Mouse (Mus musculus): ENCODE measurements at regions not wholly inside any gene's neighbourhood (a gene's known extent, or its start where the extent isn't known, plus 50 kb on each side); places are given as distances from the start of the nearest gene placed in this dataset.

GRCm38 (mm10) chr6:140950483-140950882 is 221.4 kb downstream of the Gm11077 start:
- TF ChIP-seq POLR2A (IDR thresholded peaks at IDR 0.05; ENCODE audit: borderline replicate concordance, extremely low read depth, insufficient read depth, insufficient read length) = no peak
- H3K27me3 ChIP-seq (ENCODE audit: control insufficient read depth, insufficient read depth, low read length) = no peaks in the 10 kb centered on the region
- H3K27ac ChIP-seq (replicated peaks; ENCODE audit: low read depth, low read length) = no peak overlapping the region
- H3K4me3 ChIP-seq (replicated peaks; ENCODE audit: low read length) = no peak overlapping the region
- H3K9me3 ChIP-seq (ENCODE audit: control insufficient read depth, low read length) = no peaks in the 10 kb centered on the region
- 71% methylated on average over 6 of the region's 6 CpGs for WGBS
- no peak overlapping the region for H3K4me2 ChIP-seq (replicated peaks; ENCODE audit: low read depth, low read length, severe bottlenecking)
- no peaks in the 10 kb centered on the region for H3K36me3 ChIP-seq (ENCODE audit: control insufficient read depth, insufficient read depth, low read length)
- H3K4me1 ChIP-seq (ENCODE audit: control insufficient read depth, insufficient read depth, low read length) = no peaks in the 10 kb centered on the region
- no peak overlapping the region for H3K9ac ChIP-seq (ENCODE audit: low read depth, low read length, severe bottlenecking)
- DNase-seq (ENCODE audit: low spot score) (no peak), ATAC-seq (ENCODE audit: low FRiP score, low read depth) (no peak)

GRCm38 (mm10) chr6:140953256-140953655 is 224.2 kb downstream of the Gm11077 start:
- TF ChIP-seq POLR2A (IDR thresholded peaks at IDR 0.05; ENCODE audit: borderline replicate concordance, extremely low read depth, insufficient read depth, insufficient read length) = no peak

GRCm38 (mm10) chr6:140953721-140954120 is 224.6 kb downstream of the Gm11077 start:
- no peak for ATAC-seq (ENCODE audit: low FRiP score, low read depth)
- Histone ChIP-seq H3K4me2 (replicated peaks; ENCODE audit: low read depth, low read length, severe bottlenecking) (no peak overlapping the region), H3K27me3 (ENCODE audit: control insufficient read depth, insufficient read depth, low read length) (no peaks in the 10 kb centered on the region), H3K4me1 (ENCODE audit: control insufficient read depth, insufficient read depth, low read length) (peaks cover 2% of the 10 kb centered on the region; the same call in 1 of the 2 replicates), H3K4me3 (replicated peaks; ENCODE audit: low read length) (no peak overlapping the region), H3K36me3 (ENCODE audit: control insufficient read depth, insufficient read depth, low read length) (no peaks in the 10 kb centered on the region), H3K9me3 (ENCODE audit: control insufficient read depth, low read length) (no peaks in the 10 kb centered on the region), H3K9ac (ENCODE audit: low read depth, low read length, severe bottlenecking) (no peak overlapping the region), H3K27ac (replicated peaks; ENCODE audit: low read depth, low read length) (no peak overlapping the region)
- no peak for DNase-seq (ENCODE audit: low spot score)
- 79% methylated on average over 1 of the region's 1 CpGs for WGBS
- no peak for TF ChIP-seq POLR2A (IDR thresholded peaks at IDR 0.05; ENCODE audit: borderline replicate concordance, extremely low read depth, insufficient read depth, insufficient read length)

More at GRCm38 (mm10) chr6:140953256-140953655, 224.2 kb downstream of the Gm11077 start:
- H3K4me1 ChIP-seq (ENCODE audit: control insufficient read depth, insufficient read depth, low read length) = peaks cover 2% of the 10 kb centered on the region; the same call in 1 of the 2 replicates
- no peaks in the 10 kb centered on the region for H3K9me3 ChIP-seq (ENCODE audit: control insufficient read depth, low read length)
- DNase-seq (ENCODE audit: low spot score) = no peak
- no peak overlapping the region for H3K4me2 ChIP-seq (replicated peaks; ENCODE audit: low read depth, low read length, severe bottlenecking)
- H3K36me3 ChIP-seq (ENCODE audit: control insufficient read depth, insufficient read depth, low read length) = no peaks in the 10 kb centered on the region
- H3K27me3 ChIP-seq (ENCODE audit: control insufficient read depth, insufficient read depth, low read length) = no peaks in the 10 kb centered on the region
- no peak overlapping the region for H3K27ac ChIP-seq (replicated peaks; ENCODE audit: low read depth, low read length)
- no peak for ATAC-seq (ENCODE audit: low FRiP score, low read depth)
- no peak overlapping the region for H3K4me3 ChIP-seq (replicated peaks; ENCODE audit: low read length)
- H3K9ac ChIP-seq (ENCODE audit: low read depth, low read length, severe bottlenecking) = no peak overlapping the region

GRCm38 (mm10) chr6:140955751-140956521 is 226.9 kb downstream of the Gm11077 start:
- Histone ChIP-seq H3K27ac (replicated peaks; ENCODE audit: low read depth, low read length) (no peak overlapping the region), H3K9ac (ENCODE audit: low read depth, low read length, severe bottlenecking) (no peak overlapping the region), H3K27me3 (ENCODE audit: control insufficient read depth, insufficient read depth, low read length) (no peaks in the 10 kb centered on the region), H3K4me1 (ENCODE audit: control insufficient read depth, insufficient read depth, low read length) (peaks cover 2% of the 10 kb centered on the region; the same call in 1 of the 2 replicates), H3K36me3 (ENCODE audit: control insufficient read depth, insufficient read depth, low read length) (no peaks in the 10 kb centered on the region), H3K9me3 (ENCODE audit: control insufficient read depth, low read length) (no peaks in the 10 kb centered on the region), H3K4me2 (replicated peaks; ENCODE audit: low read depth, low read length, severe bottlenecking) (no peak overlapping the region), H3K4me3 (replicated peaks; ENCODE audit: low read length) (no peak overlapping the region)
- 64% methylated on average over 13 of the region's 13 CpGs for WGBS
- ATAC-seq (ENCODE audit: low FRiP score, low read depth) (no peak), DNase-seq (ENCODE audit: low spot score) (no peak)
- no peak for TF ChIP-seq POLR2A (IDR thresholded peaks at IDR 0.05; ENCODE audit: borderline replicate concordance, extremely low read depth, insufficient read depth, insufficient read length)

GRCm38 (mm10) chr6:140956522-140956863 is 227.4 kb downstream of the Gm11077 start:
- WGBS = 93% methylated on average over 4 of the region's 4 CpGs
- no peak overlapping the region for H3K9ac ChIP-seq (ENCODE audit: low read depth, low read length, severe bottlenecking)
- ATAC-seq (ENCODE audit: low FRiP score, low read depth) (no peak), DNase-seq (ENCODE audit: low spot score) (no peak)
- H3K27ac ChIP-seq (replicated peaks; ENCODE audit: low read depth, low read length) = no peak overlapping the region
- TF ChIP-seq POLR2A (IDR thresholded peaks at IDR 0.05; ENCODE audit: borderline replicate concordance, extremely low read depth, insufficient read depth, insufficient read length) = no peak
- H3K27me3 ChIP-seq (ENCODE audit: control insufficient read depth, insufficient read depth, low read length) = no peaks in the 10 kb centered on the region
- no peak overlapping the region for H3K4me2 ChIP-seq (replicated peaks; ENCODE audit: low read depth, low read length, severe bottlenecking)
- H3K4me1 ChIP-seq (ENCODE audit: control insufficient read depth, insufficient read depth, low read length) = peaks cover 2% of the 10 kb centered on the region; the same call in 1 of the 2 replicates
- H3K4me3 ChIP-seq (replicated peaks; ENCODE audit: low read length) = no peak overlapping the region
- H3K9me3 ChIP-seq (ENCODE audit: control insufficient read depth, low read length) = no peaks in the 10 kb centered on the region
- no peaks in the 10 kb centered on the region for H3K36me3 ChIP-seq (ENCODE audit: control insufficient read depth, insufficient read depth, low read length)
